Mouse (Mus musculus) kidney, postnatal 10 days (tissue): ENCODE measurements around the gene Mark3.
A peak's percentile ranks its signal among the peaks of the same experiment; 100 is the strongest.

Experiments
- DNase-seq: peaks from one replicate; pipeline ENCODE4 v3.0.0; 2021; ENCODE audit warnings: mixed read lengths

Gene Mark3

DNA sequence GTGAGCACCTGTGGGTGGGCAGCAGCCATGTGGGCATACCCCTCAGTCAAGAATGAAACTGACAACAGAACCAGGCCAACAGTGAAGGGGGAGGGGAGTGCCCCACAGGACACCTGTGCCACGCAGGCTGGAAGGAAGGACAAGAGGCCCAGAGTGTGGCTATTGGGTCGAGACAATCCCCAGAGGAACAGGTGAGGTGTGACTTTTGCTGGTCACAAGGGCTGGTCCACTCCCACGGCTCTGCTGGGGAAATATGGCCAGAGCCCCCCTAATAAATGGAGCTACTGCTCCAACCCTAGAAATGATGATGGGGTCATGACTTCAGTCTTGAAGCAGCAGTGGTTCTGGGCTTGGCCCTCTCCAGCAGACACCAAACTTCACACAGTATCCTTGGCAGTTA lies 129.0 kb downstream of the Mark3 start:
- DNase-seq: no peak

DNA sequence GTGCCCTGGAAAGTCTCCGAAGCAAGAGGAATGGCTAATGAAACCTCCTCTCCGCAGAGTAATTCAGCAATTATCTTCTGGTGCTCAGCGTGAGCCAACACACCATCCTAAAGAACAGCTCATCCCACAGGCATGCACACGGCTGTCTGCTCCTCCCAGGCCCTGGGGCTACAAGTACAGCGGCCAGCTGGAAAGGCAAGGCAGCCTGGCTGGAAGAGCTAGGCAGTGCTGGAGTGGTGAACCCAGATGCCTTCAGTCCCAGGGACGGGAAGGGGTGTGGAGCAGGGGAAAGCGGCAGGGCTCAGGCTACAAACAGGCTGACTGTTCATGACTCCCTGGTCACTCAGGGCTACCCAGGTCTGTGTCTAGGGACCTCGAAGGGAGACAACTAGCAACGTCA lies 130.3 kb downstream of the Mark3 start:
- peak; percentile 62 for DNase-seq

DNA sequence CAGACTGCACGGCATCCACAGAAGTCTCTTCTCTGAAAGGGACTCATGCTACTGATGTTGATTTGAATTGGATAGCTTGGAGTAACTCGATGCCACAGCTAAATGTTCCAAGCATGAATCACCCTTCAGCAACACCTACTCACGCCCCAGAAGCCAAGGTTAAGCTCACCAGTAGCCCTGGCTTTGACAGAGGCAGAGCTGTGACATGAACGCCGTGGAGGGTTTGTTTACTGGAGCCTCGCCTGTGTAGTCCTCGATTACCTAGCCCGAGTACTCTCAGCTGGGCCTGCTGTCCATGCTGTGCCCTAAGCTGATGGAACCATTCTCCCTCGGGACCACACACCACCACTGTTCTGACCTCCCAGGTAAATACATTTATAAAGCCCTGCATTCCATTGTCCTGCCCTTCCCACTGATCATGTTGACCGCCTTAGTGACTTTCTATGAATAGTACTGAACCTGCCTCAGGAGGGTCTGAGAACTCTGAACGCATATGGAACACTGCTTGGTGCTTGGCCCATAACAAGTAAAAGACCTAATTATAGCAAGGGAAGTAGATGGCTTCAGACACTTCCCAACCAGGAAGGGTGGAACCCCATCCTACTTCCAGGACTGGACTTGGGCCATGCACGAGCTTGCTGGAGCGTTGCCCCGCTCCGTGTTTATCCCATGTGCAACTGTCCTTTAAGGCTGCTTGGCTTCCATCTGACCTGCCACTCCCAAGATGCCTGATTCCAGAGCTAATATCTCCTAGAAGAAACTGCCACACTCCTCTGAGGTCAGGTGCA lies 131.1 kb downstream of the Mark3 start:
- peak; percentile 81 for DNase-seq
